16 mouse cellular contexts compared by ENCODE assay signal in the genomic region with DNA sequence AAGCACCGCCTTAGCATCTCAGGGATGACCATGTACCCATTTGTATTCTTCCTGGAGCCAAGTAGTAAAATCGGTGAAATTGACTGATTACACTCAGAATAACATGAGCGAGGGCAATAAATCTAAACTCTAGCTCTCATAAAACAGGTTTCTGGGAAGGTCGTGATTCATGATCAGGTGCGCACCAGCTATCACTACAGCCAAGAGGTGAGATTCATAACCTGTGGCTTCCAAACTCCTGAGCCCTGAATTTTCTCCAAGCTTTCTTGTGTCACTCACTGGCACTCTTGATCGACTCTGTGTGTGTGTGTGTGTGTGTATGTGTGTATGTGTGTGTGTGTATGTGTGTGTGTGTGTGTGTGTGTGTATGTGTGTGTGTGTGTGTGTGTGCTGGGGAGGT.
"Had no signal": no experiment of that assay in that cellular context is flagged by ENCODE, and none has a peak within 500 bp of the region (broad histone marks: within the 10 kb centered on the region; RNA-seq: fewer than 3 reads in every experiment).

No protein-coding gene starts in this region.

- H3K36me3 ChIP-seq: neural tube, embryonic 13.5 days; neural tube, embryonic 15.5 days; stomach, embryonic 15.5 days had no signal

- H3K9ac ChIP-seq: neural tube, embryonic 13.5 days; neural tube, embryonic 15.5 days; stomach, embryonic 15.5 days had no signal

- H3K27ac ChIP-seq: neural tube, embryonic 13.5 days; neural tube, embryonic 15.5 days; stomach, embryonic 15.5 days; stomach, postnatal 0 days had no signal

- DNase-seq: retina, postnatal 1 day; right cerebral cortex, adult 18-20 months; right cerebral cortex, postnatal 14 days; right cerebral cortex, postnatal 25 days; right cerebral cortex, postnatal 4 days; spleen, adult 18-20 months; thymus, adult 18-20 months; thymus, adult 2 months; thymus, postnatal 14 days; thymus, postnatal 25 days; thymus, postnatal 36 days; thymus, postnatal 4 days had no signal

- H3K9me3 ChIP-seq: neural tube, embryonic 13.5 days; neural tube, embryonic 15.5 days; stomach, embryonic 15.5 days had no signal

- H3K4me3 ChIP-seq: neural tube, embryonic 13.5 days; neural tube, embryonic 15.5 days; stomach, embryonic 15.5 days had no signal

- H3K4me1 ChIP-seq: neural tube, embryonic 13.5 days; neural tube, embryonic 15.5 days had no signal

- H3K27me3 ChIP-seq: neural tube, embryonic 13.5 days; neural tube, embryonic 15.5 days; stomach, embryonic 15.5 days had no signal

- H3K4me2 ChIP-seq: neural tube, embryonic 13.5 days; neural tube, embryonic 15.5 days; stomach, embryonic 15.5 days had no signal
